Comparison of ENCODE assay signal across 8 mouse cellular contexts in the genomic region with DNA sequence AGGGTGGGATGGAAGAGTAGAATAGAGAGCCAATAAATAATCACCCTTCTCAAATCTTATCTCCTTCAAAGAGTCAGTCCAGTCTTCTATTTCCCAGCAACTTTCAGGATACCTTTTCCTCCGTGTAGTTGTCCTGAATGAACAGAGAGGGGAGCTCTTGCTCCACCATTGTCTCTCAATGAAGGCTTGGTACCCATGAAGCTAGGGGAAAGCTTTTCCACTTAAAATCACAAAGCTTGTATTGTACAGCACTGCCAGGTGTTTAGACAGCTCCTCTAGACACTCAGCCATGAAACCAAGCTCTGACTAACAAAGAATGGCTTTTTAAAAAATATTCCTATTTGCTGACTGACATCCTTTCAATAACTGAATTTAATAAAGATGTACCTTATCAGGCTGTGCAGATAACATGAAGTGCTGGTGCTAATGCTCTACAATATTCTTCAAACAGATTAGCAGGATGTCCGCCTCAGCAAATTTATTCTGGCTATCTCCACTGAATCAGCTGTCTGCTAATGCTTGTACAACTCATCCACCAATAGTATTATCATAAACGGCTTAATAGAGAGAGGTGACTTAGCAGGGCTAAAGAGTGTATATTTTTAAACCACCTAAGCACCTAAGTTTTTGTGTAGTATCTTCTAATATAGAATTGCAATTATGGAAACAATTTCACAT.
DNase-seq lines count a peak whose midpoint lies in the region; ATAC-seq and TF ChIP-seq lines count a peak whose summit lies in the region.

No protein-coding gene starts in this region.

- H3K27ac ChIP-seq in intestine, embryonic 14.5 days (ENCODE audit: low read depth): no peak overlapping the region
- no peak overlapping the region for H3K27ac ChIP-seq in intestine, embryonic 15.5 days
- H3K27ac ChIP-seq in MEL (ENCODE audit: control insufficient read depth, low read depth, low read length): no peak overlapping the region
- H3K27ac ChIP-seq in forebrain, embryonic 15.5 days (replicated peaks): peak overlapping the region; percentile 59; the same call in 1 of the 2 replicates
- H3K27ac ChIP-seq in midbrain, embryonic 12.5 days (replicated peaks): peak overlapping the region; percentile 42; the same call in 1 of the 2 replicates

- TF ChIP-seq EP300 in MEL (IDR thresholded peaks at IDR 0.05; ENCODE audit: low read depth in 1 of 2, low read length in 2 of 2): no peak

- no peak for DNase-seq in intestine, embryonic 14.5 days (ENCODE audit: low spot score)
- DNase-seq in MEL (ENCODE audit: low read depth, low spot score): peak; percentile 11
- DNase-seq in gastrocnemius, postnatal 4 days (ENCODE audit: low spot score in 2 of 2): no peak
- DNase-seq in thymus, postnatal 10 days (ENCODE audit: low spot score in 2 of 2): no peak
- DNase-seq in heart, postnatal 36 days: no peak

- no peak overlapping the region for H3K4me3 ChIP-seq in intestine, embryonic 14.5 days (ENCODE audit: low read depth, low read length)
- no peak overlapping the region for H3K4me3 ChIP-seq in intestine, embryonic 15.5 days (replicated peaks)
- no peak overlapping the region for H3K4me3 ChIP-seq in MEL (ENCODE audit: control insufficient read depth in 1 of 2, insufficient read depth in 1 of 2, low read depth in 2 of 2, low read length in 2 of 2)
- no peak overlapping the region for H3K4me3 ChIP-seq in forebrain, embryonic 15.5 days
- no peak overlapping the region for H3K4me3 ChIP-seq in midbrain, embryonic 12.5 days

- ATAC-seq in intestine, embryonic 14.5 days (replicated peaks; ENCODE audit: low FRiP score, low TSS enrichment, low read depth): 0 out of 2 replicates have a peak, but pooled peaks have one; percentile 27
- ATAC-seq in intestine, embryonic 15.5 days: no peak
- ATAC-seq in forebrain, embryonic 15.5 days (replicated peaks): peak; percentile 92
- ATAC-seq in midbrain, embryonic 12.5 days (ENCODE audit: low FRiP score, low read depth): peak; percentile 90

- no peak overlapping the region for H3K4me2 ChIP-seq in intestine, embryonic 14.5 days (ENCODE audit: low read length)
- H3K4me2 ChIP-seq in intestine, embryonic 15.5 days (replicated peaks): no peak overlapping the region
- H3K4me2 ChIP-seq in forebrain, embryonic 15.5 days (replicated peaks): no peak overlapping the region
- no peak overlapping the region for H3K4me2 ChIP-seq in midbrain, embryonic 12.5 days (replicated peaks)

- no peaks in the 10 kb centered on the region for H3K9me3 ChIP-seq in intestine, embryonic 14.5 days (ENCODE audit: control insufficient read depth, low read length)
- H3K9me3 ChIP-seq in intestine, embryonic 15.5 days: no peaks in the 10 kb centered on the region
- no peaks in the 10 kb centered on the region for H3K9me3 ChIP-seq in MEL (replicated peaks; ENCODE audit: insufficient read depth, low read length)
- no peaks in the 10 kb centered on the region for H3K9me3 ChIP-seq in forebrain, embryonic 15.5 days
- H3K9me3 ChIP-seq in midbrain, embryonic 12.5 days: no peaks in the 10 kb centered on the region

- intact Hi-C loops in heart, postnatal 36 days (cut with DNase I): no loop called here

- no peaks in the 10 kb centered on the region for H3K27me3 ChIP-seq in intestine, embryonic 14.5 days (replicated peaks; ENCODE audit: control insufficient read depth, insufficient read depth, low read length)
- H3K27me3 ChIP-seq in intestine, embryonic 15.5 days (replicated peaks): no peaks in the 10 kb centered on the region
- no peaks in the 10 kb centered on the region for H3K27me3 ChIP-seq in MEL (ENCODE audit: control insufficient read depth in 1 of 2, insufficient read depth in 2 of 2, low read length in 2 of 2)
- 0 out of 2 replicates have a peak, but pooled peaks cover 4% of the 10 kb centered on the region for H3K27me3 ChIP-seq in forebrain, embryonic 15.5 days
- peaks cover 15% of the 10 kb centered on the region for H3K27me3 ChIP-seq in midbrain, embryonic 12.5 days

- H3K4me1 ChIP-seq in intestine, embryonic 14.5 days (replicated peaks; ENCODE audit: control insufficient read depth, insufficient read depth, low read length): no peaks in the 10 kb centered on the region
- no peaks in the 10 kb centered on the region for H3K4me1 ChIP-seq in intestine, embryonic 15.5 days (replicated peaks)
- no peaks in the 10 kb centered on the region for H3K4me1 ChIP-seq in MEL (ENCODE audit: control insufficient read depth in 1 of 2, insufficient read depth in 2 of 2, low read length in 2 of 2)
- H3K4me1 ChIP-seq in forebrain, embryonic 15.5 days: 0 out of 2 replicates have a peak, but pooled peaks cover 4% of the 10 kb centered on the region
- H3K4me1 ChIP-seq in midbrain, embryonic 12.5 days: peaks cover 8% of the 10 kb centered on the region; the same call in 1 of the 2 replicates

- no peak for TF ChIP-seq POLR2A in MEL (IDR thresholded peaks at IDR 0.05; ENCODE audit: control insufficient read depth in 1 of 2, insufficient read depth in 1 of 2, low read depth in 1 of 2, low read length in 2 of 2, poor library complexity in 1 of 2)

- WGBS in intestine, embryonic 14.5 days: 42% methylated on average over 3 of the region's 3 CpGs
- 39% methylated on average over 3 of the region's 3 CpGs for WGBS in intestine, embryonic 15.5 days
- WGBS in forebrain, embryonic 15.5 days: 28% methylated on average over 3 of the region's 3 CpGs
- 19% methylated on average over 3 of the region's 3 CpGs for WGBS in midbrain, embryonic 12.5 days

- TF ChIP-seq CTCF in MEL (IDR thresholded peaks at IDR 0.05 in 2 of 3, conservative IDR thresholded peaks at IDR 0.05 in 1 of 3; ENCODE audit: control insufficient read depth in 1 of 3, insufficient read depth in 1 of 3, low read depth in 2 of 3, low read length in 3 of 3, poor library complexity in 1 of 3, severe bottlenecking in 1 of 3): peak in 1 of 3 experiments; percentile 45; a peak in 3 of 6 replicates

- TF ChIP-seq RAD21 in MEL (IDR thresholded peaks at IDR 0.05; ENCODE audit: low read depth, low read length): peak; percentile 54

- no peak overlapping the region for H3K9ac ChIP-seq in intestine, embryonic 14.5 days (ENCODE audit: low read length)
- H3K9ac ChIP-seq in intestine, embryonic 15.5 days: no peak overlapping the region
- H3K9ac ChIP-seq in MEL (ENCODE audit: control insufficient read depth, low read depth, low read length, poor library complexity, severe bottlenecking): no peak overlapping the region
- H3K9ac ChIP-seq in forebrain, embryonic 15.5 days (replicated peaks): no peak overlapping the region
- H3K9ac ChIP-seq in midbrain, embryonic 12.5 days (replicated peaks): no peak overlapping the region

- no peaks in the 10 kb centered on the region for H3K79me2 ChIP-seq in MEL (ENCODE audit: control insufficient read depth, insufficient read depth, low read length, poor library complexity)

- H3K36me3 ChIP-seq in intestine, embryonic 14.5 days (ENCODE audit: control insufficient read depth, insufficient read depth, low read length): no peaks in the 10 kb centered on the region
- H3K36me3 ChIP-seq in intestine, embryonic 15.5 days: no peaks in the 10 kb centered on the region
- H3K36me3 ChIP-seq in MEL (ENCODE audit: control insufficient read depth in 1 of 2, insufficient read depth in 2 of 2, low read length in 2 of 2): no peaks in the 10 kb centered on the region
- no peaks in the 10 kb centered on the region for H3K36me3 ChIP-seq in forebrain, embryonic 15.5 days
- H3K36me3 ChIP-seq in midbrain, embryonic 12.5 days: no peaks in the 10 kb centered on the region

TF ChIP-seq in MEL, 35 proteins besides CTCF, POLR2A, EP300 and RAD21:
- 0 out of 2 replicates have a peak, but pooled peaks have one; percentile 14 for TF ChIP-seq ZC3H11A (IDR thresholded peaks at IDR 0.05; ENCODE audit: low read depth, low read length)
- TF ChIP-seq SMC3 (IDR thresholded peaks at IDR 0.05; ENCODE audit: low read depth, low read length): peak; percentile 38; the same call in 1 of the 2 replicates
- no peak for TF ChIP-seq ELF1 (IDR thresholded peaks at IDR 0.05; ENCODE audit: low read depth, low read length)

Comparison
In these comparisons a context has a peak if more than half of its experiments do, and no peak if none do; other contexts are left out.
1. H3K27ac ChIP-seq: peak in forebrain, embryonic 15.5 days (single experiment) and midbrain, embryonic 12.5 days (single experiment); none in intestine, embryonic 14.5 days (single experiment), intestine, embryonic 15.5 days (single experiment) and MEL (single experiment).